Mouse (Mus musculus) liver, embryonic 12.5 days (tissue): Measurements from ENCODE around the gene Psme3. TPM values are rescaled to one million over a fixed set of nuclear protein-coding genes. Genes with fewer than 3 reads are reported as not detected.

ENCODE experiments used
- ATAC-seq: fragments of 200-750 bp; cut with Nextera tagmentation; 2 replicates; pipeline ENCODE4 v1.8.0; 2017; ENCODE audit warnings: moderate number of reproducible peaks, mild to moderate bottlenecking, moderate library complexity
- H3K27ac ChIP-seq: fragments of 300-500 bp; sonication (generic); 2 replicates; pipeline ENCODE4 v1.5.1; 2016; ENCODE audit warnings: mild to moderate bottlenecking
- H3K27me3 ChIP-seq: fragments of 300-500 bp; sonication (generic); replicated peaks from 2 replicates; pipeline ENCODE4 v1.6.1; 2016; ENCODE audit warnings: mild to moderate bottlenecking, moderate library complexity
- H3K36me3 ChIP-seq: fragments of 300-500 bp; sonication (generic); 2 replicates; pipeline ENCODE4 v1.6.1; 2016; ENCODE audit warnings: mild to moderate bottlenecking, moderate library complexity
- H3K4me1 ChIP-seq: fragments of 300-500 bp; sonication (generic); 2 replicates; pipeline ENCODE4 v1.6.1; 2016
- H3K4me2 ChIP-seq: fragments of 300-500 bp; sonication (generic); 2 replicates; pipeline ENCODE4 v1.6.1; 2016; ENCODE audit warnings: mild to moderate bottlenecking, moderate library complexity
- H3K4me3 ChIP-seq: fragments of 300-500 bp; sonication (generic); 2 replicates; pipeline ENCODE4 v1.5.1; 2016; ENCODE audit warnings: mild to moderate bottlenecking, moderate library complexity
- H3K9ac ChIP-seq: fragments of 300-500 bp; sonication (generic); 2 replicates; pipeline ENCODE4 v1.6.1; 2016; ENCODE audit warnings: mild to moderate bottlenecking, moderate library complexity
- H3K9me3 ChIP-seq: fragments of 300-500 bp; sonication (generic); replicated peaks from 2 replicates; pipeline ENCODE4 v1.6.1; 2016; ENCODE audit warnings: mild to moderate bottlenecking, moderate library complexity
- WGBS: fragments of 180-500 bp; shearing (Covaris S2); methylation state at CpG from one replicate; pipeline ENCODE4 v1.1.7; 2016; ENCODE audit not compliant: insufficient replicate concordance; 5-methylcytosine and 5-hydroxymethylcytosine counted together
- polyA plus RNA-seq: library from polyadenylated mRNA; unstranded; fragments of >200 nt; fragmentation: Nextera tagmentation; extraction: Ambion mirVana; gene quantifications from 2 replicates; pipeline ENCODE4 v1.2.1, GENCODE M21; 2016

The Psme3 gene
- polyA plus RNA-seq, 1 experiment from 2014 or later: 263 TPM

GRCm38 (mm10) chr11:101283805-101284204, 32.2 kb upstream of the Psme3 start:
- Histone ChIP-seq H3K9ac (no peak overlapping the region), H3K4me1 (peaks cover 14% of the 10 kb centered on the region), H3K27ac (no peak overlapping the region), H3K4me2 (no peak overlapping the region), H3K36me3 (peaks cover 42% of the 10 kb centered on the region), H3K27me3 (peaks cover 6% of the 10 kb centered on the region; the same call in 1 of the 2 replicates), H3K9me3 (no peaks in the 10 kb centered on the region), H3K4me3 (no peak overlapping the region)
- no peak for ATAC-seq
- 69% methylated on average over 4 of the region's 4 CpGs for WGBS

- Histone ChIP-seq H3K4me2 (no peak overlapping the region), H3K9me3 (no peaks in the 10 kb centered on the region), H3K9ac (no peak overlapping the region), H3K4me3 (no peak overlapping the region), H3K27ac (no peak overlapping the region), H3K36me3 (peaks cover 77% of the 10 kb centered on the region), H3K27me3 (no peaks in the 10 kb centered on the region), H3K4me1 (peaks cover 4% of the 10 kb centered on the region; the same call in 1 of the 2 replicates)
- no peak for ATAC-seq
- WGBS: 64% methylated on average over 9 of the region's 9 CpGs
These were observed 28.7 kb upstream of the Psme3 start for GRCm38 (mm10) chr11:101287306-101287705.

GRCm38 (mm10) chr11:101291231-101291630, 24.8 kb upstream of the Psme3 start:
- no peak for ATAC-seq
- H3K36me3 ChIP-seq: peaks cover 98% of the 10 kb centered on the region
- H3K4me2 ChIP-seq: no peak overlapping the region
- no peak overlapping the region for H3K27ac ChIP-seq
- H3K9me3 ChIP-seq: no peaks in the 10 kb centered on the region
- H3K4me3 ChIP-seq: no peak overlapping the region
- H3K9ac ChIP-seq: no peak overlapping the region
- no peaks in the 10 kb centered on the region for H3K4me1 ChIP-seq
- no peaks in the 10 kb centered on the region for H3K27me3 ChIP-seq
- 92% methylated on average over 8 of the region's 8 CpGs for WGBS

- no peaks in the 10 kb centered on the region for H3K9me3 ChIP-seq
- H3K27ac ChIP-seq: no peak overlapping the region
- WGBS: 89% methylated on average over 8 of the region's 8 CpGs
- peaks cover 99% of the 10 kb centered on the region for H3K36me3 ChIP-seq
- no peaks in the 10 kb centered on the region for H3K27me3 ChIP-seq
- H3K9ac ChIP-seq: no peak overlapping the region
- no peak overlapping the region for H3K4me3 ChIP-seq
- peaks cover 13% of the 10 kb centered on the region for H3K4me1 ChIP-seq
- ATAC-seq: no peak
- no peak overlapping the region for H3K4me2 ChIP-seq
These were observed 20.8 kb upstream of the Psme3 start for GRCm38 (mm10) chr11:101295191-101295590.

- peak overlapping the region; percentile 95 for H3K9ac ChIP-seq
- peaks cover 44% of the 10 kb centered on the region for H3K36me3 ChIP-seq
- no peaks in the 10 kb centered on the region for H3K27me3 ChIP-seq
- H3K4me3 ChIP-seq: peak overlapping the region; percentile 96
- peaks cover 37% of the 10 kb centered on the region for H3K4me1 ChIP-seq
- peak overlapping the region; percentile 86 for H3K27ac ChIP-seq
- ATAC-seq: no peak
- H3K9me3 ChIP-seq: no peaks in the 10 kb centered on the region
- 55% methylated on average over 7 of the region's 7 CpGs for WGBS
- peak overlapping the region; percentile 92 for H3K4me2 ChIP-seq
These were observed 15.1 kb upstream of the Psme3 start for GRCm38 (mm10) chr11:101300881-101301280.

- peak overlapping the region; percentile 95 for H3K9ac ChIP-seq
- H3K9me3 ChIP-seq: no peaks in the 10 kb centered on the region
- peaks cover 5% of the 10 kb centered on the region; the same call in 1 of the 2 replicates for H3K27me3 ChIP-seq
- peak; percentile 50 for ATAC-seq
- H3K4me2 ChIP-seq: peak overlapping the region; percentile 92
- H3K4me3 ChIP-seq: peak overlapping the region; percentile 96
- H3K27ac ChIP-seq: peak overlapping the region; percentile 86
- peaks cover 37% of the 10 kb centered on the region for H3K4me1 ChIP-seq
- peaks cover 38% of the 10 kb centered on the region for H3K36me3 ChIP-seq
- 7% methylated on average over 26 of the region's 26 CpGs for WGBS
These were observed 14.6 kb upstream of the Psme3 start for GRCm38 (mm10) chr11:101301299-101302003.

GRCm38 (mm10) chr11:101302004-101302798, 13.8 kb upstream of the Psme3 start, which contains the start of gene Becn1:
Becn1 (minus strand) TSS chr11:101302286.
- WGBS: 8% methylated on average over 39 of the region's 39 CpGs
- Histone ChIP-seq H3K4me2 (peak within 1 kb of the TSS; percentile 92), H3K9ac (peak within 1 kb of the TSS; percentile 95), H3K27ac (peak within 1 kb of the TSS; percentile 86), H3K4me1 (peaks cover 37% of the 10 kb centered on the region), H3K36me3 (peaks cover 31% of the 10 kb centered on the region), H3K27me3 (peaks cover 11% of the 10 kb centered on the region; the same call in 1 of the 2 replicates), H3K9me3 (no peaks in the 10 kb centered on the region), H3K4me3 (peak within 1 kb of the TSS; percentile 96)
- ATAC-seq: peak; percentile 94

- H3K9me3 ChIP-seq: no peaks in the 10 kb centered on the region
- H3K4me2 ChIP-seq: no peak overlapping the region
- no peak overlapping the region for H3K27ac ChIP-seq
- WGBS: 37% methylated on average over 5 of the region's 5 CpGs
- H3K36me3 ChIP-seq: no peaks in the 10 kb centered on the region
- H3K9ac ChIP-seq: no peak overlapping the region
- peaks cover 8% of the 10 kb centered on the region; the same call in 1 of the 2 replicates for H3K4me1 ChIP-seq
- H3K4me3 ChIP-seq: no peak overlapping the region
- peaks cover 17% of the 10 kb centered on the region; the same call in 1 of the 2 replicates for H3K27me3 ChIP-seq
- ATAC-seq: no peak
These were observed 8.3 kb upstream of the Psme3 start for GRCm38 (mm10) chr11:101307744-101308143.

- no peak for ATAC-seq
- Histone ChIP-seq H3K27ac (no peak overlapping the region), H3K27me3 (peaks cover 15% of the 10 kb centered on the region; the same call in 1 of the 2 replicates), H3K36me3 (no peaks in the 10 kb centered on the region), H3K4me3 (no peak overlapping the region), H3K9ac (no peak overlapping the region), H3K9me3 (no peaks in the 10 kb centered on the region), H3K4me1 (peaks cover 29% of the 10 kb centered on the region), H3K4me2 (no peak overlapping the region)
- WGBS: 70% methylated on average over 3 of the region's 3 CpGs
These were observed 4.9 kb upstream of the Psme3 start for GRCm38 (mm10) chr11:101311083-101311482.

- ATAC-seq: no peak
- Histone ChIP-seq H3K4me1 (peaks cover 32% of the 10 kb centered on the region), H3K36me3 (no peaks in the 10 kb centered on the region), H3K9ac (no peak overlapping the region), H3K4me3 (no peak overlapping the region), H3K27me3 (peaks cover 6% of the 10 kb centered on the region; the same call in 1 of the 2 replicates), H3K27ac (no peak overlapping the region), H3K4me2 (no peak overlapping the region), H3K9me3 (no peaks in the 10 kb centered on the region)
- 60% methylated on average over 3 of the region's 3 CpGs for WGBS
These were observed 3.9 kb upstream of the Psme3 start for GRCm38 (mm10) chr11:101312150-101312549.

- WGBS: 85% methylated on average over 1 of the region's 1 CpGs
- no peaks in the 10 kb centered on the region for H3K27me3 ChIP-seq
- H3K4me2 ChIP-seq: peak overlapping the region; percentile 87
- no peak overlapping the region for H3K9ac ChIP-seq
- H3K4me1 ChIP-seq: peaks cover 53% of the 10 kb centered on the region
- H3K27ac ChIP-seq: peak overlapping the region; percentile 100
- peaks cover 23% of the 10 kb centered on the region for H3K36me3 ChIP-seq
- ATAC-seq: no peak
- H3K9me3 ChIP-seq: no peaks in the 10 kb centered on the region
- no peak overlapping the region for H3K4me3 ChIP-seq
These were observed 1.4 kb upstream of the Psme3 start for GRCm38 (mm10) chr11:101314567-101314966.
